Mouse (Mus musculus) liver, embryonic 14.5 days (tissue): ENCODE measurements at regions not wholly inside any gene's neighbourhood (a gene's known extent, or its start where the extent isn't known, plus 50 kb on each side); places are given as distances from the start of the nearest gene placed in this dataset.

Experiments used
- ATAC-seq: fragments of 200-750 bp; cut with Nextera tagmentation; 2 replicates; pipeline ENCODE4 v1.8.0; 2017; ENCODE audit warnings: moderate number of reproducible peaks, mild to moderate bottlenecking, moderate library complexity; ENCODE audit not compliant: insufficient read depth
- DNase-seq, 3 experiments: peaks; one replicate each; pipeline ENCODE4 v3.0.0-alpha.2; 2012 to 2013; ENCODE audit warnings: low read depth in 3 of 3, low spot score in 3 of 3
- H3K27ac ChIP-seq: fragments of 300-500 bp; sonication (generic); 2 replicates; pipeline ENCODE4 v1.5.1; 2014; ENCODE audit warnings: moderate library complexity, mild to moderate bottlenecking, control low read depth, inconsistent platforms
- H3K27me3 ChIP-seq: fragments of 300-500 bp; sonication (generic); 2 replicates; pipeline ENCODE4 v1.6.1; 2014; ENCODE audit warnings: mild to moderate bottlenecking, low read length, moderate library complexity; ENCODE audit not compliant: control insufficient read depth, insufficient read depth
- H3K36me3 ChIP-seq: fragments of 300-500 bp; sonication (generic); replicated peaks from 2 replicates; pipeline ENCODE4 v1.6.1; 2014; ENCODE audit warnings: low read depth; ENCODE audit not compliant: control insufficient read depth, insufficient read depth
- H3K4me1 ChIP-seq, 2 experiments: fragments of 200-500 bp in 1 of 2; fragments of 300-500 bp in 1 of 2; sonication (generic) in 1 of 2; replicated peaks; 2 replicates each; pipeline ENCODE4 v1.6.1; 2012 to 2014; ENCODE audit warnings: antibody characterized with exemption in 1 of 2, inconsistent platforms in 1 of 2, low read length in 1 of 2; ENCODE audit not compliant: control insufficient read depth in 2 of 2, insufficient read depth in 2 of 2
- H3K4me2 ChIP-seq: fragments of 300-500 bp; sonication (generic); 2 replicates; pipeline ENCODE4 v1.6.1; 2014; ENCODE audit warnings: low read depth, mild to moderate bottlenecking, control low read depth, moderate library complexity
- H3K4me3 ChIP-seq, 2 experiments: fragments of 200-500 bp in 1 of 2; fragments of 300-500 bp in 1 of 2; sonication (generic) in 1 of 2; 2 replicates each; pipeline ENCODE4 v1.5.1; 2012 to 2014; ENCODE audit warnings: low read depth in 2 of 2, low read length in 2 of 2, mild to moderate bottlenecking in 2 of 2, control low read depth in 1 of 2, inconsistent platforms in 1 of 2, moderate library complexity in 1 of 2; ENCODE audit not compliant: insufficient read depth in 1 of 2
- H3K9ac ChIP-seq: fragments of 300-500 bp; sonication (generic); replicated peaks from 2 replicates; pipeline ENCODE4 v1.6.1; 2014; ENCODE audit warnings: mild to moderate bottlenecking, control low read depth, moderate library complexity
- H3K9me3 ChIP-seq: fragments of 300-500 bp; sonication (generic); 2 replicates; pipeline ENCODE4 v1.6.1; 2016; ENCODE audit warnings: low read length, mixed read lengths; ENCODE audit not compliant: control insufficient read depth
- CTCF ChIP-seq: IDR thresholded peaks from 2 replicates; pipeline ENCODE4 v1.5.1; 2016; ENCODE audit warnings: antibody characterized with exemption, low read depth, control low read depth
- EP300 ChIP-seq: IDR thresholded peaks from 2 replicates; pipeline ENCODE4 v1.6.1; 2016; ENCODE audit warnings: antibody characterized with exemption, low read depth
- WGBS: fragments of 180-500 bp; shearing (Covaris S2); extraction: QIAGEN DNeasy Blood & Tissue Kit; methylation state at CpG from one replicate; pipeline ENCODE4 v1.1.7; 2014; ENCODE audit not compliant: insufficient replicate concordance; 5-methylcytosine and 5-hydroxymethylcytosine counted together

- no peak for DNase-seq
- Histone ChIP-seq H3K4me2 (no peak overlapping the region), H3K4me3 (no peak overlapping the region), H3K9me3 (no peaks in the 10 kb centered on the region), H3K9ac (no peak overlapping the region), H3K27me3 (no peaks in the 10 kb centered on the region), H3K36me3 (no peaks in the 10 kb centered on the region), H3K4me1 (no peaks in the 10 kb centered on the region), H3K27ac (no peak overlapping the region)
- TF ChIP-seq CTCF (no peak), EP300 (no peak)
- WGBS: 26% methylated on average over 10 of the region's 10 CpGs
- ATAC-seq: no peak
Measured at GRCm38 (mm10) chr14:99631092-99631491, 332.6 kb downstream of the Klf5 start.

- ATAC-seq (no peak), DNase-seq (no peak)
- H3K27ac ChIP-seq: no peak overlapping the region
- H3K4me3 ChIP-seq: no peak overlapping the region
- no peaks in the 10 kb centered on the region for H3K27me3 ChIP-seq
- 40% methylated on average over 4 of the region's 4 CpGs for WGBS
- TF ChIP-seq EP300: no peak
- no peak for TF ChIP-seq CTCF
- H3K4me2 ChIP-seq: no peak overlapping the region
- H3K36me3 ChIP-seq: no peaks in the 10 kb centered on the region
- H3K9me3 ChIP-seq: no peaks in the 10 kb centered on the region
- no peaks in the 10 kb centered on the region for H3K4me1 ChIP-seq
- H3K9ac ChIP-seq: no peak overlapping the region
Measured at GRCm38 (mm10) chr14:99632444-99632843, 334.0 kb downstream of the Klf5 start.

GRCm38 (mm10) chr14:99635556-99636150, 337.2 kb downstream of the Klf5 start:
- H3K4me1 ChIP-seq: no peaks in the 10 kb centered on the region
- no peak overlapping the region for H3K4me3 ChIP-seq
- H3K9me3 ChIP-seq: no peaks in the 10 kb centered on the region
- no peaks in the 10 kb centered on the region for H3K36me3 ChIP-seq
- TF ChIP-seq EP300 (no peak), CTCF (no peak)
- no peaks in the 10 kb centered on the region for H3K27me3 ChIP-seq
- ATAC-seq (no peak), DNase-seq (no peak)
- no peak overlapping the region for H3K9ac ChIP-seq
- H3K4me2 ChIP-seq: no peak overlapping the region
- H3K27ac ChIP-seq: no peak overlapping the region
- 72% methylated on average over 4 of the region's 4 CpGs for WGBS

- H3K9me3 ChIP-seq: no peaks in the 10 kb centered on the region
- no peak overlapping the region for H3K4me2 ChIP-seq
- H3K4me3 ChIP-seq: no peak overlapping the region
- ATAC-seq: no peak
- TF ChIP-seq EP300: no peak
- 67% methylated on average over 15 of the region's 15 CpGs for WGBS
- no peaks in the 10 kb centered on the region for H3K27me3 ChIP-seq
- no peaks in the 10 kb centered on the region for H3K4me1 ChIP-seq
- H3K27ac ChIP-seq: no peak overlapping the region
- DNase-seq: no peak
- no peak overlapping the region for H3K9ac ChIP-seq
- no peaks in the 10 kb centered on the region for H3K36me3 ChIP-seq
Measured at GRCm38 (mm10) chr14:99641475-99642453, 343.3 kb downstream of the Klf5 start.

- no peak for DNase-seq
- ATAC-seq: no peak
- Histone ChIP-seq H3K27me3 (no peaks in the 10 kb centered on the region), H3K36me3 (no peaks in the 10 kb centered on the region), H3K9ac (no peak overlapping the region), H3K9me3 (no peaks in the 10 kb centered on the region), H3K4me2 (no peak overlapping the region), H3K4me3 (no peak overlapping the region), H3K4me1 (no peaks in the 10 kb centered on the region), H3K27ac (no peak overlapping the region)
- WGBS: 67% methylated on average over 3 of the region's 3 CpGs
- TF ChIP-seq EP300 (no peak), CTCF (no peak)
Measured at GRCm38 (mm10) chr14:99646323-99646722, 347.8 kb downstream of the Klf5 start.
